8 mouse cellular contexts compared by ENCODE assay signal in the genomic region with DNA sequence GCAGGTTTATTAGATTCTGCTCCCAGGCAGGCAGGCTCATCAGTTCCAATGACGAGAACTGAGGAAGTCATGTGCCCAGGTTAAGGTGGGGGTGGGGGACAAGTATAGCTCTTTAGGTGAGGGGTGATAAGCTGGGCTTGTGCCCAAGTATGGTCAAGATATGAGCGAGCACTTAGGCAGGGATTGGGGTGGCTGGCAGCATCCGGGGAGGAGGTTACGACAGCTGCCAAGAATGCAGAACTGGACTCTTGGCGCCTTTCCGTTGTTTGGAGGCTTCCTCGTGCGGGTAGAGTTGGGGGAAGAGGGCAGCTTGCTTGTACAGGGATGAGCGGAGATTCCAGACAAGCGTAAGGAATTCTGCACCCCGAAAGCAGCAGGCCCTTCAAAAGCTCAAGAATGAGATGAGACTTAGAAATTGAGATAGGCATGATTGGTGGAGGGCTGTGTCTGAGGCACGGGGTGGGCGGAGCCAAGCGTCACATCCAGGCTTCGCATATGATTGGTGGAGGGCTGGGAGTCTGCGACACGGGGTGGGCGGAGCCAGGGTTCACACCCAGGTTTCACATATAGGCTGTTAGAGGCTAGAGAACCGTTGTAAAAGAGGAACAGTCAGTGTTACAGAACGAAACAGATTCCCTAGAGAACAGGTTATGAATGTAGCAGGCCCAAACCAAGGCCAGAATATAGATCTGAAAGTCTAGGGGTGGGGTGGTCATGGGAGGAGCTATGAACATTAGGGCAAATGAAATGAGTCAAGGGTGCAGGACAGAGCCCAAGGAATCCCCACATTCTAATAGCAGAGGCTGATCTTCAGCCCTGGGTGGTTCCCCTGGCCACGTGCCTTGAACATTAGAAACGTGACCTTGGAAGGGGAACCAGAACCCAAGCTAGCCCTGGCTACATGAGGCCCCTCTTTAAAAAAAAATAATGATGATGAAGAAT. TPM values are rescaled to one million over a fixed set of nuclear protein-coding genes. Genes with fewer than 3 reads are reported as not detected.
DNase-seq lines count a peak whose midpoint lies in the region; ATAC-seq lines count a peak whose summit lies in the region.

No protein-coding gene starts in this region.

- peak; percentile 24 to 64 for DNase-seq in adrenal gland, adult 18-20 months (ENCODE audit: low spot score in 2 of 2)
- DNase-seq in embryo, embryonic 10.5 days (ENCODE audit: low spot score): peak; percentile 88
- peak; percentile 64 for DNase-seq in gastrocnemius, postnatal 25 days
- DNase-seq in left cerebral cortex, adult 9 months (ENCODE audit: low spot score in 2 of 2): peak; percentile 33 to 51
- peak; percentile 84 to 88 for DNase-seq in right cerebral cortex, postnatal 10 days (ENCODE audit: low spot score in 2 of 2)
- peak; percentile 82 for DNase-seq in urinary bladder, postnatal 14 days (ENCODE audit: low spot score)

- ATAC-seq in inflammation-experienced regulatory T-cells, adult 6 months: peak; percentile 95

- H3K4me1 ChIP-seq in megakaryocyte, embryonic 14.5 days: peaks cover 20% of the 10 kb centered on the region

- H3K4me3 ChIP-seq in megakaryocyte, embryonic 14.5 days (replicated peaks): peak overlapping the region; percentile 87

- no peaks in the 10 kb centered on the region for H3K27me3 ChIP-seq in megakaryocyte, embryonic 14.5 days (replicated peaks)

- H3K9me3 ChIP-seq in megakaryocyte, embryonic 14.5 days: no peaks in the 10 kb centered on the region

- peaks cover 23% of the 10 kb centered on the region for H3K36me3 ChIP-seq in megakaryocyte, embryonic 14.5 days (replicated peaks; ENCODE audit: low read length)

RNA-seq across cellular contexts. Expression of a gene that starts 53.7 kb away (rescaled TPM):
- 10 to 100 TPM; 17.1 to 19.6 TPM for total RNA-seq in adrenal gland, adult 18-20 months (2021)
- 1 to 10 TPM; 4.6 to 4.9 TPM for total RNA-seq in gastrocnemius, postnatal 25 days (2021)
- 100 to 1,000 TPM; 924 to 977 (median 951) TPM for polyA plus RNA-seq in inflammation-experienced regulatory T-cells, adult 6 months (2017; shearing (Covaris generic))
- 8.0 TPM in 1 of 2 replicates, not detected in the other for polyA plus RNA-seq in megakaryocyte, embryonic 14.5 days (2012; ENCODE audit: insufficient read depth, low replicate concordance)

Comparison
In these comparisons a context has a peak if more than half of its experiments do, and no peak if none do; other contexts are left out.
1. Peak in every context shown above with its lines: DNase-seq, ATAC-seq and H3K4me3 ChIP-seq.